Mouse (Mus musculus) bone marrow, adult 2 months (tissue): ENCODE measurements around the gene Zfp984.

Experiments used
- CTCF ChIP-seq: fragments of 200-500 bp; IDR thresholded peaks from 2 replicates; pipeline ENCODE4 v1.5.1; 2011; ENCODE audit warnings: low read length, control low read depth; ENCODE audit not compliant: control insufficient read depth, insufficient read depth
- POLR2A ChIP-seq: fragments of 200-500 bp; IDR thresholded peaks from 2 replicates; pipeline ENCODE4 v1.6.1; 2011; ENCODE audit warnings: low read depth, mild to moderate bottlenecking, control low read depth, low read length, borderline replicate concordance; ENCODE audit not compliant: control insufficient read depth

- TF ChIP-seq POLR2A (no peak), CTCF (no peak)
Measured at GRCm38 (mm10) chr4:147847614-147848583, 38.3 kb upstream of the Zfp984 start, which contains the start of gene Zfp933.
